Mouse (Mus musculus) cerebellum, adult 2 months (tissue): ENCODE measurements around the gene Nrxn1.

Experiments
- CTCF ChIP-seq: fragments of 200-500 bp; IDR thresholded peaks from 2 replicates; pipeline ENCODE4 v1.5.1; 2011; ENCODE audit warnings: low read depth, mild to moderate bottlenecking, control low read depth, low read length, moderate library complexity, borderline replicate concordance; ENCODE audit not compliant: insufficient read depth
- POLR2A ChIP-seq: fragments of 200-500 bp; IDR thresholded peaks from 2 replicates; pipeline ENCODE4 v1.6.1; 2011; ENCODE audit warnings: low read length, control low read depth, borderline replicate concordance; ENCODE audit not compliant: insufficient read depth

GRCm38 (mm10) chr17:90798689-90799088 lies 294.2 kb downstream of the Nrxn1 start:
- no peak for TF ChIP-seq CTCF
- no peak for TF ChIP-seq POLR2A
